Mouse (Mus musculus): ENCODE data around the gene Gm21833.
"Not testable (repeated sequence)": the region's sequence is repeated elsewhere in the genome, so short reads cannot be mapped to it uniquely, and the experiment has no call there.

Gm21833 gene

DNA sequence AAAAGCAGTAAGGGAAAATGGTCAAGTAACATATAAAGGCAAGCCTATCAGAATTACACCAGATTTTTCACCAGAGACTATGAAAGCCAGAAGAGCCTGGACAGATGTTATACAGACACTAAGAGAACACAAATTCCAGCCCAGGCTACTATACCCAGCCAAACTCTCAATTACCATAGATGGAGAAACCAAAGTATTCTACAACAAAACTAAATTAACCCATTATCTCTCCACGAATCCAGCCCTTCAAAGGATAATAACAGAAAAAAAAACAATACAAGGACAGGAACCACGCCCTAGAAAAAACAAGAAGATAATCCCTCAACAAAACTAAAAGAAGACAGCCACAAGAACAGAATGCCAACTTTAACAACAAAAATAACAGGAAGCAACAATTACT lies at the start of gene Gm21833:
Gene Gm21833 (plus strand): TSS at position 301 of the 400 bp plus-strand sequence.
- not testable (repeated sequence) for DNase-seq (ENCODE audit: low spot score in 2 of 2)

DNA sequence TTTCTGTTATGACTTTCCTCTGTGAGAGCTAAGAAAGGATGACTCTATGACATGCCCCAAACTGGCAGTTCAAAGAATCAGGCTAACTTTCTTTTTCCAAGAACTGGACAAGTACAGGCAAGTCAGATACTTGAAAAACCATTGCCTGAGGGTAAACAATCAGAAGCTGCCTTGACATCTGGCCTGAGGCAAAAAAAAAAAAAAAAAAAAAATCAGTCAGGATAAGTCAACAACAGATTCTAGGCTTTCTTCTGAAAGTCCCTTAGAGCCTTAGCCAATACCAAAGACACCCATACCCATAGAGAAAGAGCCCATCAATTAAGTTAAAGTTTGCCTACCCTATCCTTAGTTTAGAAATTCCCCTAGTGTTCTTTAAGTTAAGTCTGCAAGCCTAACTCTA lies 38.7 kb upstream of the Gm21833 start:
- no peak for DNase-seq (ENCODE audit: low spot score in 2 of 2)

DNA sequence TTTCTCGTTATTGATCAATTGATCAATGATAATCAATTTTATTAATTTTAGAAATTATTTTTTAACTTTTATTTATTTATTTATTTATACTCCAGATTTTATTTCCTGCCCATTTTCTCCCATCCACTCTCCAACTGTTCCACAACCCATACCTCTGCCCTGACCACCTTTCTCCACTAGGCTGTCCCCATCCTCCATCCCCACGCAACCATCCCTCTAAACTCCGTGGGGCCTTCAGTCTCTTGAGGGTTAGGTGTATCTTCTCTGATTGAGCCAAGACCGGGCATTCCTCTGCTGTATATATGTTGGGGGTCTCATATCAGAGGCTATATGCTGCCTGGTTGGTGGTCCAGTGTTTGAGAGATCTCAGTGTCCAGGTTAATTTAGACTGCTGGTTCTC lies 31.7 kb upstream of the Gm21833 start:
- DNase-seq (ENCODE audit: low spot score in 2 of 2) = no peak

- DNase-seq (ENCODE audit: low spot score in 2 of 2) = no peak
Observed at GRCm38 (mm10) chr16:82815255-82815654, 12.9 kb upstream of the Gm21833 start.

- DNase-seq (ENCODE audit: low spot score in 2 of 2) = no peak
Observed at GRCm38 (mm10) chr16:82816615-82817014, 11.6 kb upstream of the Gm21833 start.

DNA sequence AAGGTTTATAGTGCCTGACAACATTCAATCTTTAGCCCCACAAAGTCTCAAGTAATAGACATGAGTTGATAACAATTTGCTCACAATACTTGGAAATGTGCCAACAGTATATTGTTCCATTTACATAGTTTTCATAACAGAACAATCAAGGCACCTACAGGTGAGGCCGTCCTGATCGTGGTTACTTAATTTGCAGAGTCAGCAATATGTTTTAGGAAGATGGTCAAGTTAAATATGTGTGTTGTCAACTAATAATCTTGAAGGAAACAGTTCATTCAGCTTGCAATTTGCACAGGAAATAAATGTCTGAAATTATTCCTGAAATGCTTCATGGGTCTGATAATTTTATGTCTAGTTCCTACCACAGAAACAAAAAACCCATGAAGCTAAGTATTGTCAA lies 27.6 kb downstream of the Gm21833 start:
- DNase-seq (ENCODE audit: low spot score in 2 of 2) = no peak

DNA sequence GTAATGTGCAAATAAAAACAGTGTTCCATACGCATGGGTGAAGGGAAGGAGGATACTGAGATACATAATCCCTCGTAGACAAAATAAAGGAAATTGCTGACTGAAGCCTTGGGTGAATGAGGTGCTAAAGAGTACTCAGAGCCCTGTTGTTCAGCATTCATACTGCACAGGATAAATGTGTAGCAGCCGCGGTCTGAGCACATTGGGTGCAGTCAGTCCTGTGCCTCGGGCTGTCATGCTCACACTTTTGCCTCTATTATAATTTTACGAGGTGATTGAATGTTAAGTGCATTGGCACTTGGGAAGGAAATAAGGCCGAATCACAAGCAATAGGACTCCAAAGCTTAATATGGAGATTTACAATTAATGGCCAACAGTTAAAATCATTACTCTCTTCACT lies 36.4 kb downstream of the Gm21833 start:
- DNase-seq (ENCODE audit: low spot score in 2 of 2) = no peak
